Comparison of ENCODE assay signal across 22 mouse cellular contexts in genomic region chr6:82707742-82708141, GRCm38 (mm10).
"Had no signal": no experiment of that assay in that cellular context is flagged by ENCODE, and none has a peak within 500 bp of the region (broad histone marks: within the 10 kb centered on the region; RNA-seq: fewer than 3 reads in every experiment).

No protein-coding gene starts in this region.

- DNase-seq: cerebellum, postnatal 25 days; cerebellum, postnatal 36 days; embryo, embryonic 11 days; forebrain, postnatal 0 days; gastrocnemius, adult 2 months; gastrocnemius, postnatal 10 days; gastrocnemius, postnatal 14 days; gastrocnemius, postnatal 25 days; gastrocnemius, postnatal 36 days; heart, adult 11 months; heart, adult 18-20 months; heart, adult 2 months had no signal

- H3K27ac ChIP-seq: embryonic facial prominence, embryonic 10.5 days; embryonic facial prominence, embryonic 12.5 days; embryonic facial prominence, embryonic 13.5 days; embryonic facial prominence, embryonic 15.5 days; forebrain, embryonic 10.5 days; forebrain, embryonic 12.5 days; forebrain, embryonic 13.5 days; forebrain, embryonic 15.5 days; gastrocnemius, adult 2 months; heart, adult 2 months; heart, embryonic 10.5 days had no signal

- H3K9ac ChIP-seq: embryonic facial prominence, embryonic 12.5 days; embryonic facial prominence, embryonic 13.5 days; embryonic facial prominence, embryonic 15.5 days; forebrain, embryonic 12.5 days; forebrain, embryonic 13.5 days; forebrain, embryonic 15.5 days; forebrain, postnatal 0 days had no signal

- H3K9me3 ChIP-seq: embryonic facial prominence, embryonic 10.5 days; embryonic facial prominence, embryonic 12.5 days; embryonic facial prominence, embryonic 13.5 days; embryonic facial prominence, embryonic 15.5 days; forebrain, embryonic 10.5 days; forebrain, embryonic 12.5 days; forebrain, embryonic 13.5 days; forebrain, embryonic 15.5 days; heart, embryonic 10.5 days had no signal

- H3K36me3 ChIP-seq: embryonic facial prominence, embryonic 10.5 days; embryonic facial prominence, embryonic 12.5 days; embryonic facial prominence, embryonic 13.5 days; embryonic facial prominence, embryonic 15.5 days; forebrain, embryonic 10.5 days; forebrain, embryonic 12.5 days; forebrain, embryonic 15.5 days; heart, embryonic 10.5 days had no signal

- H3K4me3 ChIP-seq: embryonic facial prominence, embryonic 10.5 days; embryonic facial prominence, embryonic 12.5 days; embryonic facial prominence, embryonic 13.5 days; embryonic facial prominence, embryonic 15.5 days; erythroblast, embryonic 14.5 days; forebrain, embryonic 10.5 days; forebrain, embryonic 12.5 days; forebrain, embryonic 13.5 days; forebrain, embryonic 15.5 days; gastrocnemius, adult 2 months; heart, adult 2 months; heart, embryonic 10.5 days had no signal

- H3K27me3 ChIP-seq: embryonic facial prominence, embryonic 12.5 days; embryonic facial prominence, embryonic 13.5 days; embryonic facial prominence, embryonic 15.5 days; forebrain, embryonic 12.5 days; forebrain, embryonic 13.5 days; forebrain, embryonic 15.5 days had no signal

- H3K4me1 ChIP-seq: embryonic facial prominence, embryonic 10.5 days; embryonic facial prominence, embryonic 12.5 days; embryonic facial prominence, embryonic 13.5 days; forebrain, embryonic 10.5 days; forebrain, embryonic 12.5 days; forebrain, embryonic 13.5 days; forebrain, embryonic 15.5 days had no signal
